Mouse (Mus musculus) liver, postnatal 0 days (tissue): Measurements from ENCODE around the gene Tma7.

Source experiments
- CTCF ChIP-seq: sonication (generic); IDR thresholded peaks from 2 replicates; pipeline ENCODE4 v1.5.1; 2016; ENCODE audit warnings: antibody characterized with exemption, low read depth
- EP300 ChIP-seq: IDR thresholded peaks from 2 replicates; pipeline ENCODE4 v1.6.1; 2016; ENCODE audit warnings: antibody characterized with exemption, low read depth, mild to moderate bottlenecking

- no peak for TF ChIP-seq CTCF
- TF ChIP-seq EP300: no peak
These were observed 42.7 kb upstream of the Tma7 start for GRCm38 (mm10) chr9:109125043-109125442.
